Mouse (Mus musculus): ENCODE results near the gene Kank2.

- no peak for TF ChIP-seq EP300 (IDR thresholded peaks at IDR 0.05; ENCODE audit: low read depth)
- no peak for TF ChIP-seq CTCF (IDR thresholded peaks at IDR 0.05; ENCODE audit: low read depth)
Observed at GRCm38 (mm10) chr9:21818125-21818524, 19.6 kb upstream of the Kank2 start.
